Mouse (Mus musculus): ENCODE measurements at regions not wholly inside any gene's neighbourhood (a gene's known extent, or its start where the extent isn't known, plus 50 kb on each side); places are given as distances from the start of the nearest gene placed in this dataset.

DNA sequence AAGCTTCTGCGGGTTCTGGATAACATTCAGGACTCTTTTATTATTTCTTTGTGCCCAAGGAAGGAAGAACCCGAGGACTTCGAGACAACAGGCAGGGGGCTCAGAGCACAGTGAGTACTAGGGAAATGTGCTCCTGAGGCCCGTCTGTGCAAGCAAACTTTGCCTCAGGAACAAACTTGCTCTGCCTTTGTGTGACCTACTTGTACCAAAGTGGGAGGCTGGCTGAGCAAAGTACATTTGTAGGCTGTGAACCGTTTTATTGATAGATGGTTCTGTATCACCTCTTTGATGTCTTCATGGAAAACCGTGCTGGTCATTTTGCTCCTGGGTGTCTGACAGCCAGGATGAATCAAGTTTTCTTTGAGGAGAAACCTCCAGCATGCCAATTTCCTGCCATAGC is 169.5 kb upstream of the Nr2f2 start:
- TF ChIP-seq CTCF (conservative IDR thresholded peaks at IDR 0.05; ENCODE audit: low read length): no peak
- TF ChIP-seq POU5F1 (IDR thresholded peaks at IDR 0.05; ENCODE audit: borderline replicate concordance, low read length): no peak

Measured in E14TG2a.4 (cell line).